Mouse (Mus musculus) CH12F3 (cell line): Measurements from ENCODE around the gene Tgfbr3l.

Experiments
- in situ Hi-C: fragments of 300-500 bp; cut with MboI; formaldehyde crosslinking; loops from 2 replicates; pipeline ENCODE4 v1.14.3; 2020; ENCODE audit warnings: low sequenced_read_pairs

Tgfbr3l gene

DNA sequence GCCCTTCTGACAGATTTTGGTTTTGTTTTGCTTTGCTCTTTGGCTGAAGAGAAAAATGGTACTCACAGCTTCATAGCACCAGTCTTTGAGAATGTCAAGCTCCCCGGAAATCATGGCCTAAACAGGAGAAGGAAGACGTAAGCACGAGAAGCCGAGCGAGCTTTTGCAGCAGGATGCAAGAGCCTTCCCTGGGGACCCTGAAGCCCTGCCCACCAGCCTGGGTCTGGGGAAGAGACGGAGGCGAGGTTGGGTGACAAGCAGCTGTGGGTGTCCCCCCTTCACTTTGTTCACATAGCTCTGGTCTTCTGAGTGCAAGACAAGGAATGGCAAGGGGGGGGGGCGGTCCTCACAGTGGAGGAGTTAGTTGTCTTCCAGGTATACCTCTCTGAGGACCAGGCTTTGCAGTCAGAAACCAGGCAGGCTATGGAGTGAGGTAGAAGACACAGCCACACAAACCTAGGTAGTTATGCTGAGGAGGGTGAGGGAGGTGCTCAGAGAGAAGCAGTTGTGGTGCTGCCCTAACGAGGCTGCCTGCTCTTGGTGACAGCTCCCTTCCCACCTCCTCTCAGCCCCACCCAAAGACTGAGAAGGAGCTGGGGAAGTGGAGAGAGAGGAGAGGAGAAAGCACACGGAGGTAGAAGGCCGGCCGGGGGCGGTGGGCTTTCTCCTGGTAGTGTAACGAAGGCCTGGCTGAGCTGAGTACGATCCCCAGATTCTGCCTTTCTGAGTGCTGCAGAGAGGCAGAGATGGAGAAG is 17.3 kb downstream of the Tgfbr3l start:
- in situ Hi-C loops: no loop called here

DNA sequence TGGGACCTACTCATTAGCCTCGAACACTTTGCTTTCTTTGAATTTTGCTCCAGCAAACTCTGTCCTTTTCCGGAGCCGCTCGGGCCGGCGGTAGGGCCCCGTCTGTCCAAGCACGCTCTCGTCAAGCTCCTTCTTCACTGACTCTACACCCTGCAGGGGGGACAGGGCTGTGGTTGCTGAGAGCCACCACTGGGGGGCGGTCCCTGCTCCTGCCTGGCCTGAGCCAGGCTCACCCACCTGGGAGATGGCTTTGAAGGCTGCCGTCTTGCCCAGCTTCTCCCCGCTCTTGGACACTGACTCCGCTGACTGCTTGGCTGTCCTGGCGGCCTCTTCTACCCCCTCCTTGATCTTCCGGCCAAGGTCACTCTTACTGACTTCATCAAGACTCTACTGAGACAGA is 19.6 kb downstream of the Tgfbr3l start:
- in situ Hi-C loops: no loop called here

DNA sequence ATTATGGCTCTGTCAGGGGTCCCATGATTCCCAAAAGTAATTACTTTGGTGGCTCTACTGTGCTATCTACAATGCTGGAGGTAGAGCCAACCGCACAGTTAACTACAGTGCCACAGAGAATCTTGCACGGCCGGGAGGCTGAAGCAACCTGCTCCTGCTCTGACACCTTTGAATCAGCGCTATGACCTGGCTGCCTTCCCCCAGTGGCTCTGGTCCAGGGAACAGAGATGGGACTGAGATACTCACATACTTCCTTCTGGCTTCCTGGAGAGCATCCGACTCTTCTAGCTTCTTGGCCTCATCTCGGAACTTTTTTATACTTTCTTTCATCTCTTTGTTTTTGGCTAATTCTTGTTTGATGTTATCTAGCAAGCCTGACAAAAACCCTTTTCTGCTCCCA is 21.6 kb downstream of the Tgfbr3l start:
- in situ Hi-C loops: no loop called here

DNA sequence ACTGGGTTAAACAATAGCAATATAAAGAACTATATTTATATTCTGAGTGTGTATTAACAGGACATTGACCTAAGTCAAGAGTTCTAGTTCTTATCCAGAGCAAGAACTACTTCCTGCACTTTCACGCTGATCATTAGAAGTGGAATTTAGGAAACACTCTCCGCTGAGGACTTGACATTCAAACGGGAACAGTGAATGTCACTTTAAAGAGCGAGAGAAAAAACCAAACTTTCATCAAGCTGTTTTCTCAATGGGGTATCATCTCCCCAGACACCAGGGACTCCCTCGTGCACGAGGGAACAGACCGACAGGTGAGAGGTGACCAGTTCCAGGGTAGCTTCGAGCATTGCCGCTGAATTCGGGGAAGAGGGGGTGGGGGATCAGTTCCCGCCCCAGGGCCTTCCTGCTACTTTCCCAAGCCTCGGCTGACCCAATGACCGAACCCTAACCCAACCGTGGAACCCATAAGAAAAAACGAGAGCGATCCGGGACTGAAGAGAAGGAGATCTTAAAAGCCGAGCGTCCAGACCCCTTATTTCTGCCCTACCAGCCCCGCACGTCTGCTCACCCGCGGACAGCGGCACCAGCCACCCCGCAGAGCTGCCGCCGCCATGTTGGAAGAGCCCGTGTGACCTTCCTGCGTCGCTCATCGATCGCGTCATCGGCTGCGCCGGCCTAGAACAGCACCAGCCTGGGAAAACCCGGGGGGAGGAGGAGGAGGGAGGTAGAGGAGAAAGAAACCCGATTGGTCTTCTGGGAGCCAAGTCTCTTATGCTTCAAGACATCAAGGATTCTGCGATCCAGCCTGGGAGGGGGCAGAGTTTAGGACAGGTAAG is 27.5 kb downstream of the Tgfbr3l start, which contains the start of gene Timm44:
Gene Timm44, minus strand, starts transcription at position 639 of the 836 bp plus-strand sequence.
- in situ Hi-C loops: no loop called here

DNA sequence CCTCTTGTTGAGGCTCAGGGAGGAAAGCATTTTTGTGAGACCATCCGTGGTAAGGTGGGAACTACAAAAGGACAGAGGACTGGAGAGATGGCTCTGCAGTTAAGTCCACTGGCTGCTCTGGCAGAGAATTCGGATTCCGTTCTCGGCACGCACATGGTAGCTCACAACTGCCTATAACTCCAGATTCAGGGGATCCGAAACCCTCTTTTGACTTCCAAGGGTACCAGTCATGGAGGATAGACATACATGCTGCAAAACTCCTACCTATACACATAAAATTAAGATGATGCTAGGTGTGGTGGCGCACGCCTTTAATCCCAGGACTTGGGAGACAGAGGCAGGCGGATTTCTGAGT is 28.1 kb downstream of the Tgfbr3l start:
- in situ Hi-C loops: no loop called here

DNA sequence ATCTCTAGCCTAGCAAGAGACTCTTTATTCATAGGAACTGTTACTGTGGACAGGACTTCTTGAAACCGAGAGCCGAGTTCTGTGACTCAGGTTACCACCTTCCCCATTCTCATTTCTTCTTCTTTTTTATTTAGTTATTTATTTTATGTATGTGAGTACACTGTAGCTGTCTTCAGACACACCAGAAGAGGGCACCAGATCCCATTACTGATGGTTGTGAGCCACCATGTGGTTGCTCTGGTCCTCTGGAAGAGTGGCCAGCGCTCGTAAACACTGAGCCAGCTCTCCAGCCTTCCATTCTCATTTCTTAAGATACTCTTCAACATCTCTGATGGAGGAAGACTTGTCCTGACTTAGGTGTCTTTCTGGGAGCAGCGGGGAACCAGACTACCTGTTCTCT is 44.7 kb downstream of the Tgfbr3l start:
- in situ Hi-C loops: no loop called here

DNA sequence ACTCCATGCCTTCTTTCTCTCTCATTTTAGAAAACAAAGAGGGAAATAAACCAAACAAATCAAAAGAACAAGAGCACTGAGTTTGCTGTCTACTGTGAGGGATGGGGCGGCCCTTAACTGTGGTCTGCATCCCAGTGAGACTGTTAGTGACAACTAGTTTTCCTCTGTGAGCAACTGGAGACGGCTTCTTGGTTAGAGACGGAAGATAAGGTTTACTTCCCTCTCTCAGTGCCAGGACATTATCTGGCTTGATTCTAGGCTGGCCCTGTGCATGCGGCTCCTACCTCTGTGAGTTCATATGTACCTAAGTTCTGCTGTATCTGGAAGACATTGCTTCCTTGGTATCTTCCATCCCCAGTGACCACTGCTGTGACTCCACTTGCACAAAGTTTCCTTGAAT is 49.8 kb downstream of the Tgfbr3l start:
- in situ Hi-C loops: no loop called here
